Mouse (Mus musculus) spleen, adult 2 months (tissue): Measurements from ENCODE around the gene Cxcl17. TPM values are rescaled to one million over a fixed set of nuclear protein-coding genes. Genes with fewer than 3 reads are reported as not detected.
A peak's percentile ranks its signal among the peaks of the same experiment; 100 is the strongest.

ENCODE experiments used
- DNase-seq, 2 experiments: peaks; one replicate each; pipeline versions ENCODE4 v3.0.0 to v3.0.0-alpha.2; 2012 to 2021; ENCODE audit warnings: low spot score in 2 of 2, low read depth in 1 of 2
- H3K27ac ChIP-seq: fragments of 200-500 bp; 2 replicates; pipeline ENCODE4 v1.5.1; 2012; ENCODE audit warnings: low read length, inconsistent platforms; ENCODE audit not compliant: insufficient read depth
- H3K27me3 ChIP-seq: fragments of 200-500 bp; 2 replicates; pipeline ENCODE4 v1.6.1; 2012; ENCODE audit warnings: mild to moderate bottlenecking, moderate library complexity, low read length, inconsistent platforms; ENCODE audit not compliant: control insufficient read depth, insufficient read depth
- H3K36me3 ChIP-seq: fragments of 200-500 bp; 2 replicates; pipeline ENCODE4 v1.6.1; 2012; ENCODE audit warnings: mild to moderate bottlenecking, low read length, inconsistent platforms; ENCODE audit not compliant: control insufficient read depth, insufficient read depth
- H3K4me1 ChIP-seq: fragments of 200-500 bp; 2 replicates; pipeline ENCODE4 v1.6.1; 2011; ENCODE audit warnings: inconsistent platforms; ENCODE audit not compliant: control insufficient read depth, insufficient read depth, insufficient read length
- H3K4me3 ChIP-seq: fragments of 200-500 bp; 2 replicates; pipeline ENCODE4 v1.5.1; 2011; ENCODE audit warnings: mild to moderate bottlenecking, inconsistent platforms; ENCODE audit not compliant: insufficient read depth, insufficient read length; ENCODE audit errors: extremely low read depth
- CTCF ChIP-seq: fragments of 200-500 bp; IDR thresholded peaks from 2 replicates; pipeline ENCODE4 v1.5.1; 2011; ENCODE audit warnings: mild to moderate bottlenecking, inconsistent platforms; ENCODE audit not compliant: insufficient read depth, insufficient read length, insufficient replicate concordance; ENCODE audit errors: extremely low read depth
- POLR2A ChIP-seq: fragments of 200-500 bp; IDR thresholded peaks from 2 replicates; pipeline ENCODE4 v1.6.1; 2011; ENCODE audit warnings: low read depth, low read length, inconsistent platforms
- WGBS: fragments of 180-500 bp; shearing (Covaris S2); methylation state at CpG from one replicate; pipeline ENCODE4 v1.1.7; 2018; 5-methylcytosine and 5-hydroxymethylcytosine counted together
- polyA plus RNA-seq: library from polyadenylated mRNA; depleted of rRNA; stranded (reverse); fragments of >200 nt; gene quantifications from 2 replicates; pipeline ENCODE4 v1.2.3, GENCODE M21; 2012; rRNA removed

The Cxcl17 gene
- polyA plus RNA-seq, 1 experiment = not detected

DNA sequence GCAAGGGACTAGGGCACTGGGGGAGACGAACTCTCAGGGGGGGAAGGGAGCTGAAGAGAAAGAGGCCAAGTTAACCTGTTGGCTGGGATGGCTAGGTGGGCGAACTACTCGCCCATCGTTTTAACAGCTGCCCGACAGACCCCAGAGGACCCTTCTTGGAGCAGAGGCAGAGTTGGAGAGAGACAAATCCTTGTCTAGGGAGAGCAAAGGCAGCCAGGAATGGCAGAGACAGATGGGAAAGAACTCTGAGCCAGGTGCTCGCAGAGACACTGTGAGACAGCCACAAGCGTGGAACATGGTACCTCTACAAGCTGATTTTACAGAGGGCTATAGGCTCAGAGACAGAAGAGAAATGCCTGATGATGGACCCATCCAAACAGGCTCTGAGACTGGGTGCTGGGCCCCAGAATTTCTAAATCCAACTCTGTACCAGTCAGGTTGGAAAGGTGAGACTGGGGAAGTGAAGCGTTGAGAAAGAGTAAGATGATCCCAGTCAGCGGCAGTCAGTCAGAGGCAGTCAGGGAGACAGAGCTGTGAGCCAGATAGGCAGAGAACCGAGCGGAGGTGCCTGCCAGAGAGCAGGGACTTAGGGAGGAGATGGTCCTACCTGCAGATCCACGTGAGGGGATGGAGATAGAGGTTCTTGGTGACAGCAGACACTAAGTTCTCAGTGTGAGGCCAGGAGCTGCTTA, 43.5 kb downstream of the Cxcl17 start, which contains the start of gene Cnfn:
Gene Cnfn (minus strand): TSS at position 667 of the 692 bp plus-strand sequence.
- Histone ChIP-seq H3K4me3 (no peak within 1 kb of the TSS), H3K27ac (no peak within 1 kb of the TSS), H3K4me1 (no peaks in the 10 kb centered on the region), H3K36me3 (no peaks in the 10 kb centered on the region), H3K27me3 (no peaks in the 10 kb centered on the region)
- 67% methylated on average over 12 of the region's 12 CpGs for WGBS
- no peak for DNase-seq
- TF ChIP-seq CTCF = no peak

DNA sequence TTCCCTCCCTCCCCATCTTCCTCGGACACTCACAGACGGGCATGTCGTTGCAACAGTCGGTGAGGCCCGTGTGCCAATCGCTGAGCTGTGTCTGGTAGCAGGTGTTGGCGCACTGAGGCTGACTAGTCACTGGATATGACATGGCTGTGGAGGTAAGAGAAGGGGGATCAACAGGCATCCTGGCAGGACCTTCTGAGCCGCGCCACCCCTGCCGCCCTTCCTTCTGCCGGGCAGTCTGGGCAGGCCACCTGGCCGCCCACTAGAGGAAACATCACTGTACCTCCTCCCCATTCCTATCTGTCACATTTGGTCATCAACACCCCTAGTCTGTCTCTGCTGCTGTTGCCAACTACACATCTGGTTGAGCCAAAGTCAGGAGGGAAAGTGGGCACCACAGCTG, 44.4 kb downstream of the Cxcl17 start:
- Histone ChIP-seq H3K27me3 (no peaks in the 10 kb centered on the region), H3K4me1 (no peaks in the 10 kb centered on the region), H3K36me3 (no peaks in the 10 kb centered on the region), H3K4me3 (no peak overlapping the region), H3K27ac (no peak overlapping the region)
- TF ChIP-seq CTCF (no peak), POLR2A (no peak)
- 33% methylated on average over 12 of the region's 12 CpGs for WGBS
- no peak for DNase-seq

- H3K36me3 ChIP-seq = no peaks in the 10 kb centered on the region
- H3K4me3 ChIP-seq = no peak overlapping the region
- no peak overlapping the region for H3K27ac ChIP-seq
- 6% methylated on average over 33 of the region's 33 CpGs for WGBS
- DNase-seq = no peak
- no peaks in the 10 kb centered on the region for H3K4me1 ChIP-seq
- H3K27me3 ChIP-seq = no peaks in the 10 kb centered on the region
- TF ChIP-seq POLR2A = no peak
- TF ChIP-seq CTCF = peak; percentile 33; the same call in 1 of the 2 replicates
These were observed 44.9 kb downstream of the Cxcl17 start for GRCm38 (mm10) chr7:25367632-25368293.

- H3K27me3 ChIP-seq = no peaks in the 10 kb centered on the region
- TF ChIP-seq CTCF (no peak), POLR2A (no peak)
- WGBS = 72% methylated on average over 13 of the region's 13 CpGs
- no peaks in the 10 kb centered on the region for H3K4me1 ChIP-seq
- no peak overlapping the region for H3K4me3 ChIP-seq
- no peak overlapping the region for H3K27ac ChIP-seq
- no peaks in the 10 kb centered on the region for H3K36me3 ChIP-seq
- DNase-seq = no peak
These were observed 46.6 kb downstream of the Cxcl17 start for GRCm38 (mm10) chr7:25365937-25366625.

DNA sequence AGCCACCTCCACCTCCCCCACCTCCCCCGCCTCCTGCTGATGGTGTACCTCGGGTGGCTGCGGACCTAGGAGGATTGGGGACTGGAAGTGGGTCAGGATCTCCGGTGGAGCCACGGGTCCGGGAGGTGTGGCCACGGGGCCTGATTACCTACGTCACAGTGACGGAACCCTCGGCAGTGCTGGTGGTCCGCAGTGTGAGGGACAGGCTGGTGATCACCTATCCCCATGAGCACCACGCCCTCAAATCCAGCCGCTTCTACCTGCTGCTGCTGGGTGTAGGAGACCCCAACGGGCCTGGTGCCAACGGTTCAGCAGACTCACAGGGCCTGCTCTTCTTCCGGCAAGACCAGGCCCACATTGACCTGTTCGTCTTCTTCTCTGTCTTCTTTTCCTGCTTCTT, 49.1 kb downstream of the Cxcl17 start:
- no peak overlapping the region for H3K27ac ChIP-seq
- H3K4me1 ChIP-seq = no peaks in the 10 kb centered on the region
- H3K27me3 ChIP-seq = no peaks in the 10 kb centered on the region
- H3K4me3 ChIP-seq = no peak overlapping the region
- H3K36me3 ChIP-seq = no peaks in the 10 kb centered on the region
- 90% methylated on average over 17 of the region's 17 CpGs for WGBS
- TF ChIP-seq POLR2A (no peak), CTCF (no peak)
- DNase-seq = no peak

GRCm38 (mm10) chr7:25363151-25363550, 49.5 kb downstream of the Cxcl17 start:
- Histone ChIP-seq H3K36me3 (no peaks in the 10 kb centered on the region), H3K4me1 (no peaks in the 10 kb centered on the region), H3K27ac (no peak overlapping the region), H3K27me3 (no peaks in the 10 kb centered on the region), H3K4me3 (no peak overlapping the region)
- no peak for TF ChIP-seq POLR2A
- TF ChIP-seq CTCF = no peak
- no peak for DNase-seq
- WGBS = 92% methylated on average over 19 of the region's 19 CpGs

DNA sequence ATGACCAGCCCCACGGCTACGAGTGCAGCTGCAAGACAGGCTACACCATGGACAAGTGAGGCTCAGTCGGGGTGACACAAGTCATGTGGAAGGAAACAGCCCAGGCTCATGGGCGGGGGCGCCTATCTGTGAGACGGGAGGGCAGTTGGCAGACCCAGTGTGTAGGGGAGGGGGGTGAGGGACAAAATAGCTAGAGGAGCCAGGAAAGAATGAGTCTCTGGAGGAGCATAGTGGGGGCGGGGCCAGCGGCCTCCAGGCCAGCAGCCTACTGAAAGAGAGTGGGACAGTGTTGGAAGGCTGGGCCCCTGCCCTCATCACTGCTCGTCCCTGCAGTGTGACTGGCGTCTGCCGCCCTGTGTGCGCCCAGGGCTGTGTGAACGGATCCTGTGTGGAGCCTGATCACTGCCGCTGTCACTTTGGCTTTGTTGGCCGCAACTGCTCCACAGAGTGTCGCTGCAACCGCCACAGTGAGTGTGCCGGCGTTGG, 53.9 kb downstream of the Cxcl17 start:
- DNase-seq = no peak
- H3K27ac ChIP-seq = no peak overlapping the region
- no peaks in the 10 kb centered on the region for H3K4me1 ChIP-seq
- 88% methylated on average over 19 of the region's 19 CpGs for WGBS
- no peak for TF ChIP-seq POLR2A
- TF ChIP-seq CTCF = no peak
- no peaks in the 10 kb centered on the region for H3K27me3 ChIP-seq
- no peak overlapping the region for H3K4me3 ChIP-seq
- no peaks in the 10 kb centered on the region for H3K36me3 ChIP-seq

Other genes with a start within 250 kb of the Cxcl17 start
- 61.7 and 83.3 TPM in 2 replicates for gene Pou2f2, start 233.2 kb downstream of the Cxcl17 start, polyA plus RNA-seq
- gene Dedd2, start 192.3 kb downstream of the Cxcl17 start, polyA plus RNA-seq = 75.5 and 77.0 TPM in 2 replicates
- 14.4 and 16.4 TPM in 2 replicates for gene Zfp526, start 191.5 kb downstream of the Cxcl17 start, polyA plus RNA-seq
- gene Gsk3a, start 175.0 kb downstream of the Cxcl17 start, polyA plus RNA-seq = 106 and 125 TPM in 2 replicates
- 17.2 and 21.3 TPM in 2 replicates for gene Erf, start 162.1 kb downstream of the Cxcl17 start, polyA plus RNA-seq
- gene Cic, start 145.2 kb downstream of the Cxcl17 start, polyA plus RNA-seq = 112 and 128 TPM in 2 replicates
- gene Pafah1b3, start 114.9 kb downstream of the Cxcl17 start, polyA plus RNA-seq = 62.9 and 90.7 TPM in 2 replicates
- gene Prr19, start 111.5 kb downstream of the Cxcl17 start, polyA plus RNA-seq = 0.07 TPM in 1 of 2 replicates, not detected in the other
- not detected in 2 replicates for gene Tmem145, start 106.8 kb downstream of the Cxcl17 start, polyA plus RNA-seq
- gene Megf8, start 95.7 kb downstream of the Cxcl17 start, polyA plus RNA-seq = 11.0 and 11.9 TPM in 2 replicates
- gene Cnfn, start 43.2 kb downstream of the Cxcl17 start, polyA plus RNA-seq = not detected in 2 replicates
- 35.0 and 46.0 TPM in 2 replicates for gene Lipe, start 14.2 kb downstream of the Cxcl17 start, polyA plus RNA-seq
- gene Ceacam1, start 64.7 kb upstream of the Cxcl17 start, polyA plus RNA-seq = 16.0 and 16.3 TPM in 2 replicates
- gene Ceacam2, start 127.0 kb upstream of the Cxcl17 start, polyA plus RNA-seq = 0.45 and 0.67 TPM in 2 replicates
- not detected in 2 replicates for gene Erich4, start 203.0 kb upstream of the Cxcl17 start, polyA plus RNA-seq
- gene Dmac2, start 206.5 kb upstream of the Cxcl17 start, polyA plus RNA-seq = 74.7 and 91.3 TPM in 2 replicates
- gene B3gnt8, start 213.8 kb upstream of the Cxcl17 start, polyA plus RNA-seq = 54.8 and 71.5 TPM in 2 replicates
- 81.4 and 108 TPM in 2 replicates for gene Bckdha, start 246.1 kb upstream of the Cxcl17 start, polyA plus RNA-seq
- 79.5 and 111 TPM in 2 replicates for gene Exosc5, start 246.3 kb upstream of the Cxcl17 start, polyA plus RNA-seq